Mouse (Mus musculus): Measurements from ENCODE around the gene Vmn1r124.
"Not testable (repeated sequence)": the region's sequence is repeated elsewhere in the genome, so short reads cannot be mapped to it uniquely, and the experiment has no call there.

Vmn1r124 gene

DNA sequence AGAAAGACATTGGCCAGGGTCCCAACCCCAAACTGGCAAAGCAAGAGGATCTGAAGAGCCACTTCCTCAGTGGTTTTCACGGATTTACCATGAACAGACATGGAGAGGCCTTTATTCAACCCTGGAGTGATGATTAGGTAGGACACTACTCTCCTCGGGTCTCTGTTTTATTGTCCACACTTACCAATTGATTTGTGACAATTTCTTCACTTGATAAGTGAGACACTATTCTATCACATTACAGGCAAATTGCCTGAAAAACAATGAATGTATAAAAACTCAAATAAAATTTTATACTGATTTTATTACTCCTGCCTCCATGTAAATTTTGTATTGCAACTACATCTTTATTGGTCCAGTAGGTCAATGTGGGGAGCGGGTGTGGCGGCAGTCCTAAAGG, at the start of gene Vmn1r124:
Vmn1r124 (minus strand) TSS at position 101 of the 400 bp plus-strand sequence.
- not testable (repeated sequence) for DNase-seq (ENCODE audit: low spot score in 2 of 2)

DNA sequence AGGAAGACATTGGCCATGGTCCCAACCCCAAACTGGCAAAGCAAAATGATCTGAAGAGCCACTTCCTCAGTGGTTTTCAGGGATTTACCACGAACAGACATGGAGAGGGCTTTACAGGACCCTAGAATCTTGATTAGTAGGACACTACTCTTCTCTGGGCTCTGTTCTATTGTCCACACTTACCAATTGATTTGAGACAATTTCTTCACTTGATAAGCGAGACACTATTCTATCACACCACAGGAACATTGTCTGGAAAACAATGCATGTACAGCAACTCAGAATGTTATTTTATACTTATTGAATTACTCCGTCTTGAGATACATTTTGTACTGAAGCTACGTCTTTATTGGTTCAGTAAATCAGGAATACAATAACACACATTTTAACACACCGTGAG, 41.0 kb upstream of the Vmn1r124 start, which contains the start of gene Vmn1r126:
Vmn1r126 (minus strand) TSS at position 101 of the 400 bp plus-strand sequence.
- DNase-seq (ENCODE audit: low spot score in 2 of 2) = not testable (repeated sequence)

DNA sequence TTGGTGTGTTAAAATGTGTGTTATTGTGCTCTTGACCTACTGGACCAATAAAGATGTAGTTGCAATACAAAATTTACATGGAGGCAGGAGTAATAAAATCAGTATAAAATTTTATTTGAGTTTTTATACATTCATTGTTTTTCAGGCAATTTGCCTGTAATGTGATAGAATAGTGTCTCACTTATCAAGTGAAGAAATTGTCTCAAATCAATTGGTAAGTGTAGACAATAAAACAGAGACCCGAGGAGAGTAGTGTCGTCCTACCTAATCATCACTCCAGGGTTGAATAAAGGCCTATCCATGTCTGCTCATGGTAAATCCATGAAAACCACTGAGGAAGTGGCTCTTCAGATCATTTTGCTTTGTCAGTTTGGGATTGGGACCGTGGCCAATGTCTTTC, 11.5 kb upstream of the Vmn1r124 start, which contains the start of gene Vmn1r125:
Vmn1r125 (plus strand) TSS at position 301 of the 400 bp plus-strand sequence.
- DNase-seq (ENCODE audit: low spot score in 2 of 2) = not testable (repeated sequence)
